Mouse (Mus musculus): ENCODE results near the gene Ell3. TPM values are rescaled to one million over a fixed set of nuclear protein-coding genes. Genes with fewer than 3 reads are reported as not detected.

Ell3 gene
- polyA plus RNA-seq, 2 experiments from 2014 or later: 0.78 to 1.0 TPM

DNA sequence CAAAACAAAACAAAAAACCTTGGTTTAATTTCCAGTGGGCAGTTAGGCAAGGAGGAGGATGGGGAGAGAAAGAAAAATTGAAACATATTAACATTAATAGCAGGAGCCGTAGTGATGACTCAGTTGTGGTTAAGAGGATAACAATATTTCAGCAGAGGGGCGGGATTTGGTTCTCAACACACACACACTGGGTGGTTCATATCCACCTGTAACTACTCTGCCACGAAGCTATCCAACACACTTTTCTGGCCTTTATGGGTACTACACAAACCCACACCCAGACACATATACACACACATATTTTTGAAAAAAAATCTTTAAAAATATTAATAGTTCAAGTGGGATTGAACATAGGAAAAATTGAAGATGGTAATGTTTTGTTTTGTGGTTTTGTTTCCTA is 2.9 kb upstream of the Ell3 start:
- no peak for ATAC-seq

DNA sequence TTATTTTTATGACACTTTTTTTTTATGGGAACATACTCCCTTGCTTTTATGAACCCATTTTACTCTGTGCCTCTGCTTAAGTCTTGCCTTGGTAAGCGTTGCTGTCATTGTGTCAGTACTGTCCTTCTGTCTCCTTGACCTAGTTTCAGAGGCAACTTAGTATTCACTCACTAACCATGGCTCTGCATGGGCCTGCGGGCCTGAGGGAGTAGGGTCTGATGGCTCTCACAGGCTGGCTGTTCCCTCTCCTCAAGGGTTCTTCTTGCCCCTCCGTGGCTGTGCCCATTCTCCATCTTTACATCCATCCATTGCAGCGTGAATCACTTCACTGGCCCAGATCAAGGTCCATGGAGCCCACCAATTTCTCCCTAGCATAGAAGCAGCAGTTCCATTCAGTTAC is 2.4 kb upstream of the Ell3 start:
- ATAC-seq: no peak

DNA sequence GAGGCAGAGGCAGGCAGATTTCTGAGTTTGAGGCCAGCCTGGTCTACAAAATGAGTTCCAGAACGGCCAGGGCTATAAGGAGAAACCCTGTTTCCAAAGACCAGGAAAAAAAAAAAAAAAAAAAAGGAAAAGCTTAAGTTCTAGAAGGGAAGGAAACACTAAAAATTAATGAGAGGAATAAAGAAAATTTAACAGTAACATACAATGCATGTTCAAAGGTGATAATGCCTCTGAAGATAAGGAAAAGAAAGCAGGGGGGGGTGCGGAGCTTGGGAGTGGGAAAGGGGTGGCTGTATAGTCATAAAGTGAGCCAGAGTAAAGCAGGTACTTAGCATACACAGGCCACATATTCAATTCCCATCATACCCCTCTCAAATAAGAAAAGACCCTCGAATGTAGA is 1.0 kb upstream of the Ell3 start:
- ATAC-seq: no peak

DNA sequence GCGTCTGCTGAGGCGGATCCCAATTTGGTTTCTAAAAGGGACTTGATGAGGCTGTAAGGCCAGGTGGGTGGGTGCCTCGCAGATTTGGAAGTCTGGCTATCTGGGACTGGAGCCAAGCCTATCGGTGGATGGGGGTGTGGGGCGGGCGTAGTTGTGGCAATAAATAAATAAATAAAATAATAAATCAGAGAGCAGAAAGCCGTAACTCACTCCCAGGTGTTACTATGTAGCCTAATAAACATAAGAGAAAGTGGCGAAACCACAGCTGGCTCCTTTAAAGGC is 1.1 kb downstream of the Ell3 start:
- ATAC-seq: no peak

DNA sequence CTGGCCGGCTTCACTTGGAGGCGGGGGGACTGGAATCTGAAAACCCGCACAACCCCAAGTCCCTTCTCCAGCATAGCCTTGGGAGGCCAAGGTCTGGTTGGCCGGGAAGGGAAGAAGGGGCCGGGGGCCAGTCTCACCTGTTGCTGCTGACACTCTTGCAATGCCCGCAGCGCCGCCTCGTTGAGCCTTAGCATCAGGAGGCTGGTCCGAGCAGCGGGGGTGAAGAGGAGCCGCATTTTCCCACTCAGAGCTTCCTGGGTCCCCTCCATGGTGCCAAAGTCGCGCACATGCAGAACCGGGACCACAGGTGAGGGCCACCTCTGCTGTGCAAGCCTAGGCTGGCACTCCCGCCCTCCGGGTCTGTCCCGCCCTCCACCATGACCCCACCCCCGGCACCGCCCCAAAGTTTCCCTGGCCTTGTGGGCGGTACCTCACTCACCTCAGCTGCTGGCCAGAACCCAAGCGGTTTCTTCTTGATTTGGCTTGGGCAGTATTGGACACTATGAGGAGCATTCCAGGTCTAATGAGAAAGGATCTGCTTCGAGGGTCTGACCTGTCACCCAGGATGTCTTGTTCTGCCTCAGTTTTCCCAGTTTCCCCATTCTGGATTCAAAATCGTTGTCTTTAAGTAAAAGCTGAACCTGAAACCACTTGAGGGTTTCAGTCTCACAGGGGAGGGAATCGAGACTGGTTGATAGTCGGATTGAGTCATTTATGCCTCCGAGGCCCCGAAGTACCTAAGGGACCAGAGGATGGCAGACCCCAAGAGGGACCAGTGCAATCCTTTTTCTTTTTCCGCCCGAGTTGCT is 1.6 kb downstream of the Ell3 start:
- ATAC-seq: peak; percentile 92

DNA sequence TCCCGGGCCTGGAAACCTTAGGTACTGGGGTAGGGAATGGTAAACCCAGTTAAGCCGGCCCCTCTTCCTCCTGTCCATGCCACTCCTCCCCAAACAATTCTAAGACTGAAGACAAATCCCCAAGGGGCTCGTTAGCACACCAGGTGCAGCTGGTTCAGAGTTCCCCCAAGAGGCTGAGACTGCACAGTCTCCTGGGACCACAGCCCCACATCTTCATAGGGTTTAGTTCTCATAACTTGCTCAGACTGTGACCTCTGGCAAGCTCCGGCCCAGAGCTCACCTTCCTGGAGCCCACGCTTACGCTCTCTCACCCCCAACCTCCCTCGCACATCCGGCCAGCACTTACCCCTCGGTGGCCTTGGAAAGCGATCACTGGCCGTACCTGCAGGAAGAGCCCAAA is 2.3 kb downstream of the Ell3 start:
- no peak for ATAC-seq

DNA sequence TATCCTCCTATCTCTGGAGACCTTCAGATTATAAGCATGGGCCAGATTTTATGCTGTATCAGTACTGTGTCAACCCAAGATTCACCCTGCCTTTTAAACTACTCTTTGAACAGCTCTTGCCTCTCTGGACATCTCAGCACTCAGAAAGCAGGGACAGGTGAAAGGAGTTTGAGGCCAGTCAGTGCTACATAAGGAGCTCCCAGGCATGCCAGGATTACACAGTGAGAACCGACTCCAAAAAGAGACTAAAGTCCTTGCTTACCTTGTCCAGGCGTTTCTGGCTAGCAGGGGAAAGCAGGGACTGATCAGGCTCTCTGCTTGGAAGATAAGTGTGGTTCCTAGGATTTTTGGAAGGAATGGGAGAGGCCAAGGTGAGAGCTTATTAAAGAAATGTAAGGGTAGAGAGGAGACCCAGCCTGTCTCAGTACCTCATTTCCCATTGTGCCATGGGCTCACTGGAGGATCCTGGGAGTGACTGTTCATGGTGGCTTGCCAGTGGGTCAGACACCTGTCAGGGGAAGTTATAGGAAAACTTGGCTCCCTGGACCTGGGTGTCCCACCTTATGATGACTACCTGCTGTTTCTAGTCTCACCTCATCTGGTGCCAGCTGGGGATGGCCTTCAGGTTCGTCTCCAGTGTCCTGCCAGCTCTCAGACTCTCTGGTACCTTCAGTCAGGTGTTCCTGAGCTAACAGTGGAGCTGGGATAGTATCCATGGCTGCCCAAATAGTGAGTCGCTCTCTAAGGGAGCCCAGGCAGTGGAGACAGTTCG is 3.1 kb downstream of the Ell3 start:
- no peak for ATAC-seq

DNA sequence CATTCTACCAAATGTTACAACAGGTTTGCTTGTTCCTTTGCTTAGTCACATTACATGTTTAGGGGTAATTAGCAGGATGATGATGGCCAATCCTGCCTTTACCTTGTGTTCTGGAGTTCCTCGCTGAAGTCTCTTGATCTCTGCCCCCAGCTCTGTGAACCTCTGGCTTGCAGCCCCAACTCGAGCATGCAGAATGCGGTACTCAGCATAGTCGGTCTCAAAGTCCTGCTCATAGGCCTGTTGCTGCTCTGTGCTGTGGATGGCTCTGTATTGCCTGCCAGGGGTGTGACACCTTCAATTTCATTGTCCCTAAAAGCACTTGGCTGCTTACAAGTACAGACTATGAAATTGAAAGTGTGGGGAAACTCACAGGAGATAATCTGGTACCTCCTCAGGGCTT is 4.3 kb downstream of the Ell3 start:
- ATAC-seq: no peak

DNA sequence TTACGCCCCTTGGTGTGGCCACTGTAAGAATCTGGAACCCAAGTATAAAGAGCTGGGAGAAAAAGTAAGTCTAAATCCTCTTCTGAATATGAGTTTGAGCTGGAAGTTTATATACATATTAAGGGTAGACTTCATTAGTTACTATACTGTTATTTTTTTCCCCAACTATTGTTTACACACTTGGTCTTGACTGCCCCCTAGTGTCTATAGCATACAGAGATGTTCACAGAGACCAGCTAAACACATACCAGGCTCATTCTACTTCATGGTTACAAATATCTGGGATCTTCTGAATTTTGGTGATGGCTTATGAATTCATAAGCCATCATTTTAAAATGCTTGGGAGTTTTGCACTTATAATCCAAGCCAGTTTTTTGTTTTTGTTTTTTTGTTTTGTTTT is 9.2 kb downstream of the Ell3 start:
- peak; percentile 64 for ATAC-seq

DNA sequence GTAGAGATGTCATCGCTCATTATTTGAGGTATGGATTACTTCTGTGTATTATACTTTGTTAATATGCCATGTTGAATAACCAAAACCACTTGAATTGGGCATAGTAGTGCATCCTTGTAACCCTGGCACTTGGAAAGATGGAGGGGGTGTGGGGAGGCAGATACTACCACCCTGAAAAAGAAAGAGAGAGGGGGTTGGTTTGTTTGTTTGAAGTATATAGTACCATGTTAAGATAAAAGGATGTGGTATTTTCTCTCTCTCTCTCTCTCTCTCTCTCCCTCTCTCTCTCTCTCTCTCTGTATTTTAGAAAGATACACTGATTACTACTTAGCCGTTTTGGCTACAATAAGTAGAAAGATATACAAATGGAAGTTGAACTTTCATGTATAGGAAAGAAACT is 18.2 kb downstream of the Ell3 start:
- ATAC-seq: peak; percentile 36

DNA sequence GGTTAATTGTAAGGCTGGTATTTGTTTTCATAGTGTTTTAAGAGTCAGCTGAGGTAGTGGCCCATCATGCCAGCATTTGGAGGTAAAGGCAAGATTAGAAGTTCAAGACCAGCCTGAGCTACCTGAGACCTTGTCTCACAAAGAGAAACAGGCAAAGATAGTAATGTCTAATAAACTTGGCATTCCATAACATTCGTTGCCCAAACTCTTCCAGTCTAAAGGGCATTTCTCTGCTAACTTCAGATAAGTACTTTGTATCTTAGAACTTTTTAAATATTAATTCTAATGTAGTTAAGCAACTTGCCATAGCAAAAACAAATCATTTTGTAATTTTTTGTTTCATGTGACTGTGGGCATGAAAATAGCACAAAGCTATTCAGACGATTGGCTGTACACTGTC is 20.9 kb downstream of the Ell3 start:
- no peak for ATAC-seq

DNA sequence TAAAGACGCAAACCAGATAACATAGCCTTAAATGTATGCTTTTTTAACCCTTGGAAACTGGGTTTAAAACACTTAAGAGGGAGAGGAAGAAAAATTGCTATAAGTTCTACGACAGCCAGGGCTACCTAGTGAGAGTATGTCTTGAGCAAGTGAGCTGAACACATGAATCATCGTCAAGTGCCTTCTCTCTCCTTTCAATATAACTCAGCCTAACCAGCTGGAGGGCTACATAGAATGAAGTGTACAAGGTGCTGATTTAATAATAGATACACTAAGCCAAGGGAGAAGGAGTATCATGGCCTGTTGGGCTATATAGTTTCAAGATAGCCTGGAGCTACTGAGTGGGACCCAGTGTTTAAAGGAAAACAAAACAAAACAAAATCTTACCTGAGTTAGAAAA is 25.6 kb downstream of the Ell3 start:
- no peak for ATAC-seq

DNA sequence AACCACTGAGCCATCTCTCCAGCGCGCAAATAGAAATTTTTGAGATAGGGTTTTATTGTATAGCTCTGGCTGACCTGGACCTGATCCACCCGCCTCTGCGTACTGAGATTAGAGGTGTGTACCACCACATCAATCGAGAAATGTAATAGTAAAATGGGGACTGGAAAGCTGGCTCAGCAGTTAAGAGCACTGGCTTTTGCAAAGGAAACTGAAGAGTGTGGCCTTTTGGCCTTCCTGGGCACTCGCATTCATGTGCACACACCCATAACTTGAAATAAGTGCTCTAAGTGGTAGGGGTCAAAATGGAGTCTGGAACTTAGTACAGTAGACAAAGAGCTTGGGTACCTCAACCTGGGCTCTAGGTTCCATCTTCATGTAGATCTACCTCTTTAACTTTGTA is 27.7 kb downstream of the Ell3 start:
- no peak for ATAC-seq

DNA sequence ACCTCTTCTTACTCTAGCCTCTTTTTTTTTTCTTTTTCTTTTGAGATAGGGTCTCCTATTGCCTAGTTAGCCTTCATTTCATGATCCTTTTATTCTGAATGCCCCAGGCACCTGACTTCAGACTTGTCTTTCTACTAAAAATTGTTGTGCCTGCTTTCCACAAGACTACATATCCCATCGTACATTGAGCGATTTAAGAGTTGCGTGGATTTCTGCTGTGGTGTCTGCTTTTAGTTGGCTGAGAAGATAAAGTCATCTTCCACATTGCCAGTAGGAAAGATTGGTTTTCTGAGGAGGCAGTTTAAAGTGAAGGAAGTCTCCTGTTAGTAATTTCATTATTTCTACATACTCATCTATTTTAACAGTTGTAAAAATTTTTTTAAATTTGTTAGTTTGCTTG is 28.5 kb downstream of the Ell3 start:
- ATAC-seq: no peak

DNA sequence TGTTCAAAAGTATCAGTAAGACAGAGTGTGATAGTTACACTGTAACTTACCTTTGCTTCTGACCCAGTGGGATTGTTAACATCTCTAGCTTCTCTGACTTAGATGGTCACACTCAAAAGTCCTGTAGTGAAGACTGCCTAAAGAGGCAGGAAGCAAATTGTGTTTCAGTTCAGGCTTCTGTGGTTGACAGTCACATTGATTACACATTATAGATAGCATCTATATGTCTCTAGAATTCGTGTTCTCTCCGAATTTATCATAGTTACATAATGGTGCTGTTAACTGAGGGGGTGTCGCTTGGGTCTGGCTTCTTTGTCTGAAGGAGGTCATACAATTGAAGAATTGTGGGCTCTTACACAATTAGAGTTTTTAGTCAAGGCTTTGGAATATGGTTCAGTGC is 29.0 kb downstream of the Ell3 start:
- ATAC-seq: no peak

DNA sequence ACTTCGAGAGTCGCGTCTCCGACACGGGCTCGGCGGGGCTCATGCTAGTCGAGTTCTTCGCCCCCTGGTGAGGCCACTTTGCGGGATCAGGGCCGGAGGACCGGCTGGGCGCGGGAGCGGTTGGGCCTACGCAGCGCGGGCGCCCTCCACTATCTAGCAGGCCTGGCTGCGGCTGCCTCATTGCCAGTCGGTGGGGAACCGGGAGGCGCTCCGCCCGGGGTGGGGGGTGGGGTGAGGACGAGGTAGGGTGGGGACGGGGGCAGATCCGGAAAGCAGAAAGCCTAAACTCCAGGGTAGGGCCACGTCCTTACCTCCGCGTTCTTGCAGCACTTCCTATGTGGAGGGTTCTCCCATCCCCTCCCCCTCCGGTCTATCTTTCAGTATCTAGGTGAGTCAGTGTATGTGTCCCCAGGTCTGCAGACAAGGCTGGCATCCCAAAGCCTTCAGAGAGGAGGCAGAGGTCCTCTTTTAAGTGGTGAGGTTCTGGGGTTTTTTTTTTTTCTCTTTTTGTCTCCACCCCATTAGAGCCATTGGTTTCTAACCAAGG is 29.9 kb downstream of the Ell3 start:
- peak; percentile 38 for ATAC-seq

DNA sequence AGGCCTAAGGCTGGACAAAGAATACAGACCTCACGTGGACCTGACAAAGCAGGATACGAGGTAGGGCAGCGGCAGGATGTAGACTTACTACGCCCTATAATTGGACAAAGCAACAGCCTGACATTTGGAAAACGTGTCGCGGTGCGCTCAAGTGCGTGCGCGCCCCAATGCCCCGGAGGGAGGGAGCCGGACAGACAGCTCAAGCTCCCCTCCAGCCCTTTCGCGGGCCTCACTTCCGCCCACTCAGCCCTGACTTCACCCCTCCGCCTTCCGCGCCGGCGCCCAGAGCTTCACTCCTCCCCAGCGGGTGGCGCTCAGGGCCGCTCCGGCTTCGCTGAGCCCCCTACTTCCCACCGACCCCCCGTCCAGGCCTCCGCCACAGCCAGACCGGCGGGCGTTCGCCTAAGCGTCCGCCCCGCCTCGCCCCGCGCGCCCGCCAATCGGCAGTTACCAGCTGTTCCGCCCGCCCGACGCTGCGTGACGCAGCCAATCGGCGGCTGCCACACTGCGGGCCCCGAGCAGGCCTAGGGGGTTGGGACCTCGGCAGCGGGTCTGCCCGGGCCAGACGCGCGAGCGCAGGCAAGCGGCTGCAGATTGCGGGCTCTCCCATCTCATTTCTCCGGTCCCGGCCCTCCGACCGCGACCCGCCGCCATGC is 30.6 kb downstream of the Ell3 start, which contains the start of the genes Pdia3 and Catsper2:
Gene Pdia3, plus strand, starts transcription at position 389 of the 656 bp plus-strand sequence.
Gene Catsper2, minus strand, starts transcription at position 406 of the 656 bp plus-strand sequence.
- ATAC-seq: peak; percentile 78

DNA sequence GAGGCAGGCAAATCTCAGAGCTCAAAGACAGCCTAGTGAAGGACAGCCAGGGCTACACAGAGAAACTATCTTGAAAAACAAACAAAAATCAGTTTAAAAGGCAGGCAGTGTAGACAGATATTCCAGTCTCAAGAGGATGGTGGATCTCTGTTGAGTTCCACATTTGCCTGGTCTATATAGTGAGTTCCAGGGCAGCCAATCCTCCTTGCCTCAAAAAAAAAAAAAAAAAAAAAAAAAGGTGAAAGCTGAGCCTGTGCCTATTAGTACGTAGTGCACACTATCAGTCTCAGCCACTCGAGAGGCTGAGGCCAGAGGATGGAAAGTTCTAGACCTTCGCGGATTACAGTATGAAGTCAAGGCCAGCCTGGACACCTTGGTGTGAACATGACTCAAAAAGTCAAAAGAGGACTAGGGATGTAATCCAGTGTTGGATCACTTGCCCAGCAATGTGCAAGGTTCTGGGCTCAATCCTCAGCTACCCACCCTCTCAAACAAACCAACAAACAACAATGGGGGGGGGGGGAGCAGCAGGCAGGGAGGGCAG is 31.2 kb downstream of the Ell3 start:
- no peak for ATAC-seq

DNA sequence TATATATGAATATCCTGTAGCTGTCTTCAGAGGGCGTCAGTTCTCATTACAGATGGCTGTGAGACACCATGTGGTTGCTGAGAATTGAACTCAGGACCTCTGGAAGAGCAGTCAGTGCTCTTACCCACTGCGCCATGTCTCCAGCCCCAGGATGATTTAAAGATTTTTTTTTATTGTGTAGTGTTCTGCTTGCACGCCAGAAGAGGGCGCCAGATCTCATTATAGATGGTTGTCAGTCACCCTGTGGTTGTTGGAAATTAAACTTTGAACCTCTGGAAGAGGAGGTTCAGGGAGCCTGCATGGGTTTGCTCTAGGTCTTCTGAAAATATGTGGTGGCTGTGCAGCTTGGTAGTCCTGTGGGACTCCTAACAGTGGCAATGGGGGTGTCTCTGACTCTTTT is 35.9 kb downstream of the Ell3 start:
- ATAC-seq: peak; percentile 84

DNA sequence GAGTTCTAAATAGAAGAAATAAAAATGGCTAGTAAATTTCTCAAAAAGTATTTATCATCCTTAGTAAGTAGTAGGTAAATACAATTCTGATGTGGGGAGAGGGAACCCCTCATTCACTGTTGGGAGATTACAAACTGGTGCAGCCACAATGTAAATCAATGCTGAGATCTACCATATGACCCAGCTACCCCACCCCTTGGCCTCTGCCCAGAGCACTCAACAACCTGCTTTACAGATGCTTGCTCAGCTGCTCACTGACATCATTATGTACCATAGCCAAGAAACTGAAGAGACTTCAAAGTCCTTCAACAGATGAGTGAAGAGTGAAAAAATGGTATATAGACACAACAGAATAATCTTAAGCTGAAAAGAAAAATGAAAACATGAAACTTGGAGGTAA is 40.8 kb downstream of the Ell3 start:
- no peak for ATAC-seq

DNA sequence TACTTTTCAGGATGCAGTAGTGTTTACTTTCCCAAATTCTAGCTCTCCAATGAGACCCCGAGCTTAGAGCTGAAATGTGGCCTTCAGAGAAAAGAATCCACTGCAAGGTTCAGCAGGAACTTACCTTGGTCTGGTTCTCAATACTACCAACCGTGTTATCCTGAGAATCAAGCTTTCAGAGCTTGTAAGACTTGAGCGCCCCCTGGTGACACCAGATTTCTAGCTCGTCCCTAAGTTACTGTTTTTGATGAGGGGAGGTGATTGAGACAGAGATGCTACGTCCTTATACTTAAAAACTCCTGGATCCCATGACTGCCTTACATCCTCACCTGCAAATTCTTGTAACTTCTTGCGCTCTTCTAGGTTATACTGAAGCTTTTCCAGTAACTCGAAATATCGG is 47.5 kb downstream of the Ell3 start:
- peak; percentile 57 for ATAC-seq

Data from activated CD4-positive, CD25-positive, alpha-beta regulatory T cell, adult 4 months (primary cell).